Mouse (Mus musculus): Measurements from ENCODE around the gene Wee1. TPM values are rescaled to one million over a fixed set of nuclear protein-coding genes. Genes with fewer than 3 reads are reported as not detected.

Gene Wee1
- 3.6 and 8.3 TPM in 2 replicates for polyA plus RNA-seq (2012; rRNA removed)

DNA sequence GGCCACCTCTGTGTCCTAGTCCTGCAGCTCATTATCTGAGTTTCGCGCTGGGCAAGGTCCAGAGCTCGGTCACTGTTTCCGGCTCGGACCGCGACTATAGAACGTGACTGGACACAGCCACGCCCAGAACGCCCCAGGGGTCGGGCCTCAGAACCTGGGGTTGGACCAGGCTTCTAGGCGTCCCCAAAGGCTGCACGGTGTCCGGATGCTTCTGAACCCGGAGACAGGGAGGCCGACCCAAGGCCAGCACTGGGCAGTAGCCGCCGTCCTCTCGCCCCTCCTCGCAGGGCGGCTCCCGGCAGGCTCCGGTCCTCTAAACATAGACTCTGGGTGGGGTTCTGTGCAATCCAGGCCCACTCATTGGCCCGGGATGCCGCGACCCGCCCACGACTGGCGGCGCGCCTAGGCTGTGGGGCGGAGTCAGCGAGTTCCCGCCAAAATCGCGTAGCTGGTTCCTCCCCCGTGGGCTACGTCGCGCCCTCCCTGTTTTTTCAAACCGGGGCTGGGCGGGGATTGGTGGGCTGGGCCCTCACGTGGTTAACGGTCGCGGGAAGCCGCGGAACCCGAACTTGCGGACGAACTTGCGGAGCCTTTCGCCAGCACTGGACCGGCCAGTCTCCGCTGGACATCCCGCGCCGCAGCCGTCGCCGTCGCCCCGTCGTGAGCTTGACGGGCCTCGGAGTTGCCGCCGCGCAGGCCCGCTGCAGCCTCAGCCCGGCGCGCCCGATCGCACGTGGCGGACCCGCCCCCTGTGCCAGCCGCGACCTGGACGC is at the start of gene Wee1:
TSS of gene Wee1 (plus strand) at position 531 of the 773 bp plus-strand sequence.
- WGBS, result under 1% methylated on average over 81 of the region's 81 CpGs
- Histone ChIP-seq H3K4me3 (ENCODE audit: low read depth, low read length) (peak within 1 kb of the TSS; percentile 81), H3K27ac (ENCODE audit: insufficient read depth, low read depth, low read length) (peak within 1 kb of the TSS; percentile 86), H3K4me1 (ENCODE audit: control insufficient read depth, insufficient read depth, insufficient read length, low read length) (peaks cover 12% of the 10 kb centered on the region; the same call in 1 of the 2 replicates), H3K36me3 (ENCODE audit: control insufficient read depth, insufficient read depth, low read length) (peaks cover 2% of the 10 kb centered on the region; the same call in 1 of the 2 replicates), H3K27me3 (ENCODE audit: control insufficient read depth, insufficient read depth, low read length) (no peaks in the 10 kb centered on the region)
- peak; percentile 75; the same call in 1 of the 2 replicates for TF ChIP-seq POLR2A (IDR thresholded peaks at IDR 0.05; ENCODE audit: low read depth, low read length)
- no peak for TF ChIP-seq CTCF (IDR thresholded peaks at IDR 0.05; ENCODE audit: extremely low read depth, insufficient read length, insufficient replicate concordance, low read depth, low read length)

DNA sequence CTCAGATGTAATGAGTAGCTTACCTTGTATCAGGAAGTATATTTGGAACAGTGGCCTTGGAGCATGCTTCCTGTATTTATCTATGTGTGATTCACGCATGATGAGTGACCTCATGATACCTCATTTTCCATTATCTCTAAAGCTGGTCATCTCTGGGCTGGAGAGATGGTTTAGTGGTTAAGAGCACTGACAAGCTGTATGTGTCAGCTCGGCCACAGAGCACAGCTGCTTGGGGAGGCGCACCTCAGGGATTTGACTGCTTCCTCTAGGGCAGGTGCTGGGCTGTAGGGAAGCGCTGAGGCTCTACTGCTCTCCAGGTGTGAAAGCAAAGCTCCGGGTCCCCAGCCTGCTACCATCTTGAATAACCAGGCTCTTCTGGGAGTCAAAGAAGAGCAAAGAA is 43.7 kb upstream of the Wee1 start:
- WGBS, result 84% methylated on average over 5 of the region's 5 CpGs
- TF ChIP-seq CTCF (IDR thresholded peaks at IDR 0.05; ENCODE audit: extremely low read depth, insufficient read length, insufficient replicate concordance, low read depth, low read length) (no peak), POLR2A (IDR thresholded peaks at IDR 0.05; ENCODE audit: low read depth, low read length) (no peak; the same call in 1 of the 2 replicates)
- Histone ChIP-seq H3K36me3 (ENCODE audit: control insufficient read depth, insufficient read depth, low read length) (peaks cover 65% of the 10 kb centered on the region), H3K27me3 (ENCODE audit: control insufficient read depth, insufficient read depth, low read length) (no peaks in the 10 kb centered on the region), H3K4me3 (ENCODE audit: low read depth, low read length) (no peak overlapping the region), H3K27ac (ENCODE audit: insufficient read depth, low read depth, low read length) (peak overlapping the region; percentile 49; the same call in 1 of the 2 replicates), H3K4me1 (ENCODE audit: control insufficient read depth, insufficient read depth, insufficient read length, low read length) (peaks cover 3% of the 10 kb centered on the region; the same call in 1 of the 2 replicates)

DNA sequence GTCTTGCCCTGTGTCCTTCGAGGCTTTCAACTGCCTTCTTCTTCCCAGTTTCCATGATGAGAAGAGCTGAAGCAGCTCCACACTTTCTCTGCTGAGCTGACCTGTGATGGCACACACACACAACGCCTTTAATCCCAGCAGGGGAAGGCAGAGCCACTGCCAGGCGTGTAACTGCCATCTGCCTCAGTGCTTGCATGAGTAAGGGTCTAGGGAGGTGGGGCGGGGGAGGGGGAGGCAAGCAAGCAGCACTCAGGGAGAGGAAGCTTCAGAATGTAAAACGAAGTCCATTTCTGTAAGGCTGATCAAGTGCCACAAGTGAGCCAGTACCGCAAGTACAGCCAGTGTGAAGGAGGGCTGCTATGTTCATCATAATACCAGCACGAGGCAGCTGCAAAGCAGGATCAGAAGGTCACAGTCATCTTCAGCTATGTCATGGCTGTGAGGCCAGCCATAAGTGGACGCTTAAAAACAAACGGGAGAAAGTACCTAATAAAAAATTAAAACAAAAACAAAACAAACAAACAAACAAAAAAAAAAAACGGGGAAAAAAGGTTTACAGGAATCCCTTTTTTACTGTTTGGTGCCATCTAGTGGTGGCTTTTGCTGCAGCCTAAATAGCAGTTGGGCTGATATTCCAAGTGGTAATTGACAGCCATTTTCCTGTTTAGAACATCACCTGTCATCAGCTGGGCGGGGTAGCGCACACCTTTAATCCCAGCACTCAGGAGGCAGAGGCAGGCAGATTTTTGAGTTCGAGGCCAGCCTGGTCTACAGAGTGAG is 38.3 kb upstream of the Wee1 start:
- H3K4me1 ChIP-seq (ENCODE audit: control insufficient read depth, insufficient read depth, insufficient read length, low read length), result peaks cover 4% of the 10 kb centered on the region; the same call in 1 of the 2 replicates
- no peak overlapping the region for H3K4me3 ChIP-seq (ENCODE audit: low read depth, low read length)
- TF ChIP-seq CTCF (IDR thresholded peaks at IDR 0.05; ENCODE audit: extremely low read depth, insufficient read length, insufficient replicate concordance, low read depth, low read length) (peak; percentile 18; the same call in 1 of the 2 replicates), POLR2A (IDR thresholded peaks at IDR 0.05; ENCODE audit: low read depth, low read length) (no peak)
- 73% methylated on average over 13 of the region's 13 CpGs for WGBS
- no peak overlapping the region for H3K27ac ChIP-seq (ENCODE audit: insufficient read depth, low read depth, low read length)
- no peaks in the 10 kb centered on the region for H3K27me3 ChIP-seq (ENCODE audit: control insufficient read depth, insufficient read depth, low read length)
- peaks cover 55% of the 10 kb centered on the region for H3K36me3 ChIP-seq (ENCODE audit: control insufficient read depth, insufficient read depth, low read length)

GRCm38 (mm10) chr7:110085217-110085616 is 36.6 kb upstream of the Wee1 start:
- Histone ChIP-seq H3K4me1 (ENCODE audit: control insufficient read depth, insufficient read depth, insufficient read length, low read length) (peaks cover 8% of the 10 kb centered on the region; the same call in 1 of the 2 replicates), H3K36me3 (ENCODE audit: control insufficient read depth, insufficient read depth, low read length) (peaks cover 54% of the 10 kb centered on the region), H3K27ac (ENCODE audit: insufficient read depth, low read depth, low read length) (no peak overlapping the region), H3K4me3 (ENCODE audit: low read depth, low read length) (no peak overlapping the region), H3K27me3 (ENCODE audit: control insufficient read depth, insufficient read depth, low read length) (no peaks in the 10 kb centered on the region)
- TF ChIP-seq POLR2A (IDR thresholded peaks at IDR 0.05; ENCODE audit: low read depth, low read length) (no peak), CTCF (IDR thresholded peaks at IDR 0.05; ENCODE audit: extremely low read depth, insufficient read length, insufficient replicate concordance, low read depth, low read length) (no peak)

GRCm38 (mm10) chr7:110087914-110088313 is 33.9 kb upstream of the Wee1 start:
- peaks cover 53% of the 10 kb centered on the region for H3K36me3 ChIP-seq (ENCODE audit: control insufficient read depth, insufficient read depth, low read length)
- WGBS, result 25% methylated on average over 4 of the region's 4 CpGs

DNA sequence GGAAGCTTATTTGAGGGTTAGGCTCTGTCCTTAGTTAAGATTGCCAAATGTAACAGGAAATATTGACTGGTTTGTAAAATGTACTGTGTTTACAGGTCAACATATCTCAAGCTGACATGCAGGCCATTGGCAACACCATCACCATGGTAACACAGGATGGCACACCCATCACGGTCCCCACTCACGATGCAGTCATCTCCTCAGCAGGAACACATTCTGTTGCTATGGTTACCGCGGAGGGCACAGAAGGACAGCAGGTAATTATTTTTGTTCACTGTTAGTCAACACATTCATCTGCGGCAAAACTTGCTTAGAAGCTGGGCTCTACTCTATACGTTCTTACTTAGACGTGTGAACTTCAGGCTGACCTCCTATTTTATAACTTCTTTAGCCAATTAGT is 30.2 kb upstream of the Wee1 start:
- 85% methylated on average over 7 of the region's 7 CpGs for WGBS
- no peaks in the 10 kb centered on the region for H3K27me3 ChIP-seq (ENCODE audit: control insufficient read depth, insufficient read depth, low read length)
- no peak overlapping the region for H3K27ac ChIP-seq (ENCODE audit: insufficient read depth, low read depth, low read length)
- peaks cover 43% of the 10 kb centered on the region for H3K36me3 ChIP-seq (ENCODE audit: control insufficient read depth, insufficient read depth, low read length)
- H3K4me3 ChIP-seq (ENCODE audit: low read depth, low read length), result no peak overlapping the region
- H3K4me1 ChIP-seq (ENCODE audit: control insufficient read depth, insufficient read depth, insufficient read length, low read length), result peaks cover 13% of the 10 kb centered on the region; the same call in 1 of the 2 replicates
- TF ChIP-seq POLR2A (IDR thresholded peaks at IDR 0.05; ENCODE audit: low read depth, low read length), result no peak
- TF ChIP-seq CTCF (IDR thresholded peaks at IDR 0.05; ENCODE audit: extremely low read depth, insufficient read length, insufficient replicate concordance, low read depth, low read length), result no peak

More at GRCm38 (mm10) chr7:110087914-110088313, 33.9 kb upstream of the Wee1 start:
- no peak for TF ChIP-seq CTCF (IDR thresholded peaks at IDR 0.05; ENCODE audit: extremely low read depth, insufficient read length, insufficient replicate concordance, low read depth, low read length)
- no peak for TF ChIP-seq POLR2A (IDR thresholded peaks at IDR 0.05; ENCODE audit: low read depth, low read length)
- H3K27me3 ChIP-seq (ENCODE audit: control insufficient read depth, insufficient read depth, low read length), result no peaks in the 10 kb centered on the region
- H3K27ac ChIP-seq (ENCODE audit: insufficient read depth, low read depth, low read length), result peak overlapping the region; percentile 82
- H3K4me3 ChIP-seq (ENCODE audit: low read depth, low read length), result no peak overlapping the region
- peaks cover 8% of the 10 kb centered on the region; the same call in 1 of the 2 replicates for H3K4me1 ChIP-seq (ENCODE audit: control insufficient read depth, insufficient read depth, insufficient read length, low read length)

Measured in small intestine, adult 2 months (tissue).